Mouse (Mus musculus): ENCODE results near the gene Ulk1.
"Not testable (repeated sequence)": the region's sequence is repeated elsewhere in the genome, so short reads cannot be mapped to it uniquely, and the experiment has no call there.

The Ulk1 gene

GRCm38 (mm10) chr5:110809667-110810325, at the start of gene Ulk1:
Gene Ulk1 (minus strand): TSS chr5:110810097.
- DNase-seq (ENCODE audit: low spot score in 2 of 2), result peak; percentile 100

GRCm38 (mm10) chr5:110859013-110859650, 49.2 kb upstream of the Ulk1 start:
- DNase-seq (ENCODE audit: low spot score in 2 of 2), result no peak

GRCm38 (mm10) chr5:110857091-110857490, 47.2 kb upstream of the Ulk1 start:
- no peak for DNase-seq (ENCODE audit: low spot score in 2 of 2)

DNA sequence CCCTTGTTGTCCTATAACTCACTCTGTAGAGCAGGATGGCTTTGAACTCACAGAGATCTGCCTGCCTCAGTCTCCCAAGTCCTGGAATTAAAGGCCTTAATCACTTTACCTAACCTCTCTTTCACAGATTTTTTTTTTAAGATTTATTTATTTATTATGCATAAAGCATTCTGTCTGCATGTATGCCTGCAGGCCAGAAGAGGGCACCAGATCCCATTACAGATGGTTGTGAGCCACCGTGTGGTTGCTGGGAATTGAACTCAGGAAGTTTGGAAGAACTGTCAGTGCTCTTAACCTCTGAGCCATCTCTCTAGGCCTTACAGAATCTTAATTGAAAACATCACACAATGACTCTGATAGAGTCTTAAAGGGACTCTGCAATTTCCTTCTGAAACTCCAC, 43.1 kb upstream of the Ulk1 start:
- no peak for DNase-seq (ENCODE audit: low spot score in 2 of 2)

- peak in 1 of 2 experiments; percentile 4 for DNase-seq (ENCODE audit: low spot score in 2 of 2)
Observed at GRCm38 (mm10) chr5:110841046-110841862, 31.4 kb upstream of the Ulk1 start.

GRCm38 (mm10) chr5:110840465-110840864, 30.6 kb upstream of the Ulk1 start:
- peak; percentile 51 to 67 for DNase-seq (ENCODE audit: low spot score in 2 of 2)

GRCm38 (mm10) chr5:110839678-110840365, 29.9 kb upstream of the Ulk1 start, which contains the start of the genes Hscb and Chek2:
Gene Hscb (minus strand): TSS chr5:110839777.
Gene Chek2 (plus strand): TSS chr5:110839979.
- DNase-seq (ENCODE audit: low spot score in 2 of 2), result peak; percentile 96

GRCm38 (mm10) chr5:110839038-110839677, 29.3 kb upstream of the Ulk1 start:
- peak in 1 of 2 experiments; percentile 5 for DNase-seq (ENCODE audit: low spot score in 2 of 2)

DNA sequence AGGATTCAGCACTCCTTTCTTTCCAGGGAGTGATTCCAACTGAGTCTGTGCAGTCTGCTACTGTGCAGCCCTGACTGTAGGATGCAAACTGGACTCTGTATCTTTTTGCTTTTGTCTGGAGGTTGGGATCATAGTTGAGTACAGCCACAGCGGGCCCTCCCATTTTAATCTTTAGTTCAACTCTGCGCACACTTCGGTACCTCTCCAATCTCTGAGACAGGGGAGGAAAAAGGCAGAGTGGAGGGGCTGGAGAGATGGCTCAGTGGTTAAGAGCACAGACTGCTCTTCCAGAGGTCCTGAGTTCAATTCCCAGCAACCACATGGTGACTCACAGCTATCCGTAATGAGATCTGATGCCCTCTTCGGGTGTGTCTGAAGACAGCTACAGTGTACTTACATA, 28.1 kb upstream of the Ulk1 start:
- DNase-seq (ENCODE audit: low spot score in 2 of 2), result not testable (repeated sequence)

DNA sequence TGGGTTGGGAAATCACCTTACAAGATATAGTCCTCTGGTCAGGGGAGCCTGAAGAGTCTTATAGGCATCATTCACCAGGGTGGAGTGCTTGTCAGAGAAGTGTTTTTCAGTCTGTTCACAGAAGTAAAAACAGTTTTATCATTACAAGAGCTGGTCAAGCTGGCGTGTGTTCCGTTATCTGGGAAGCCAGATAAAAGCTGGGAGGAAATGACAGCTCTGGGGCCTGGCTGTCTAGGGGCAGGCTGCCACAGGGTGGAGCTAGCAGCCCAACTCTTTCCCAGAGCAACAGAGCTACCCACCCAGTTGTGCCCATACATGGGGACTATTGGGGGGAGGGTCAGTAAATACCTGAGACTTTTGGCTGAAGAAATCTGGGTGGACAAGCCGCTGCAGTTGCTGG, 26.1 kb upstream of the Ulk1 start:
- DNase-seq (ENCODE audit: low spot score in 2 of 2), result peak; percentile 12 to 28

DNA sequence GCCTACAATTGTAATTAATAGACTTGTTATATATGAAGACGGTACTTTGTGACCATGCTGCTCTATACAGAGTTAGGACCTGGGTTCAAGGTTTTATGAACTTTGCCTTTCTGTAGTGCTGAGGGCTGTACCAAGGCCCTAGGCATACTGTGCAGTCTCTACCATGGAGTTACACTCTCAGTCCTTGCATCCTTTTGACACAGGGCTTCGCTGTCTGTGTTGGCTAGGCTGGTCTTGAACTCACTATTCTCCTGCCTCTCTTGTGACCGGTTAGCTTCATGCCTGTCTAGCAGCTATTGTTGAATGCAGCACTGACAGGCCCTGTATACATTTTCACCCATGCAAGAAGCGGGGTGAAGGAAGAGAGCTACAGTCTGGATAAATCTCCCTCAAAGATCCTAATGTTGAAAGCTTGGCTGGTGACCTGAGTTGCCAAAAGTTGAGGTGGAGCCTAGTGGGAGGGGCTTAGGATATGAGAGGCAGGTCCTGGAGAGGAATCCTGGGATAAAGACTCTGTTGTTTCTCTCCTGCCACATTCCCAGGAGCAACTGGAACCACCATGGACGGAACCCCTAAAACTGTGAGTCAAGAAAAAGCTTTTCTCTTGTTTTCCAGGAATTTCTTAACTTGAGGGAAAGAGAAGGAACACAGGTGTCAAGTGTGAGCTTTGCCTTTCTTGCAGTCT, 21.3 kb upstream of the Ulk1 start:
- DNase-seq (ENCODE audit: low spot score in 2 of 2), result no peak

DNA sequence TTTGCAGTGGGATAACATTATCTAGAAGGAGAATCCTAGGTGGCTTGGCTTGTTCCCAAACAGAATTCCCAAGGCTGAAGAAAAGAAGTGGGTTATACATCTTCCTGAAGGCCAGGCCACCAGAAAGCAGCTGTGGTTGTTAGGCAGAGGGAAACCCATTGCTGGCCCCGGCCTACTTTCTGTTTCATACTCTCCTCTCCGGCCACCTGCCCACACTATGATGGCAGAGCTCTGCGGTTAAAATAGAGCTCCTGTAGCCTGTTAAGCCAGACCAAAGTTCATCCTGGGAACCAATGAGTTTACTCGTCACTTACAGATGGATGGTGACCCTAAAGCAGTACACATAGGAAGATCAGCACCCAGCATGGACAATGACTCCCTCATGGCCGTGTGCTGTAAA, 17.7 kb upstream of the Ulk1 start:
- no peak for DNase-seq (ENCODE audit: low spot score in 2 of 2)

DNA sequence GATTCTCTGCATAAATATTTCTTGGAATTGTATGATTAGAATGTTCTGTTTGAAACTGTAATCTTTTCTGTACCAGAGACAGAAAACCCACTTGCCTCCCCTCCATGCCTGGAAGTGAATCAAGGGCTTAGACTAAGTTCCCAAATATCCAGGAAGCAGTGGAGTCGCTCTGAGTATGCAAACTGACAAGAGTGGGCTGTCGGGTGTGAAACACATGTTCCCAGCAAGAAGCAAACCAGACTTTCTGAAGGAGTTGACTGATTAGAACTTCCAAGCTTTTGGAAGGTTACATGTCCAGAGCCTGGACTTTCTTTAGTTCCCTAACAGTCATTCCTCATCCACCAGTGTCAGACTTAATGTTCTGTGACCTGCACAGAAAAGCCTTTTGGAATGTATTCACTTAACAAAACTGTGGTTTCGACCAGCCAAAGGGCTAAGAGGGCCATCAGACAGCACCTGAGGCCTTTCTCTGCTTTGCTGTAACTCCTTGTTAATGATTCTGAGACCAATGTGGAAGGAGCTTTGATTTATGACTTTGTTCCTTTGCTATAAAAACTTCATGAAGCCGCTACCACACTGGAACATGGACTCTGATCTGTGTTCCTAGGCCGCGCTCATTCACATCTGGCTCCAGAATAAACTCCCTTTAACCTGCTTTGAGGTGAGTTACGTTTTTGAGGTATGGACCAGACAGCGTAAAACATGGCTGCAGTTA, 17.0 kb upstream of the Ulk1 start:
- no peak for DNase-seq (ENCODE audit: low spot score in 2 of 2)

GRCm38 (mm10) chr5:110824421-110824820, 14.5 kb upstream of the Ulk1 start:
- no peak for DNase-seq (ENCODE audit: low spot score in 2 of 2)

GRCm38 (mm10) chr5:110808821-110809666, 853 bp downstream of the Ulk1 start:
- peak; percentile 23 to 40 for DNase-seq (ENCODE audit: low spot score in 2 of 2)

- peak; percentile 40 to 45 for DNase-seq (ENCODE audit: low spot score in 2 of 2)
Observed at GRCm38 (mm10) chr5:110808061-110808631, 1.8 kb downstream of the Ulk1 start.

GRCm38 (mm10) chr5:110807453-110807852, 2.4 kb downstream of the Ulk1 start:
- no peak for DNase-seq (ENCODE audit: low spot score in 2 of 2)

- no peak for DNase-seq (ENCODE audit: low spot score in 2 of 2)
Observed at GRCm38 (mm10) chr5:110806676-110807075, 3.2 kb downstream of the Ulk1 start.

- DNase-seq (ENCODE audit: low spot score in 2 of 2), result no peak
Observed at GRCm38 (mm10) chr5:110806154-110806553, 3.7 kb downstream of the Ulk1 start.
